Mouse (Mus musculus): ENCODE results near the gene Pzp.

Pzp gene

GRCm38 (mm10) chr6:128526601-128527000 lies at the start of gene Pzp:
Gene Pzp (minus strand): TSS chr6:128526720.
- DNase-seq (ENCODE audit: low spot score), result no peak

GRCm38 (mm10) chr6:128566589-128566988 lies 40.1 kb upstream of the Pzp start:
- DNase-seq (ENCODE audit: low spot score), result no peak

GRCm38 (mm10) chr6:128554049-128554448 lies 27.5 kb upstream of the Pzp start:
- DNase-seq (ENCODE audit: low spot score), result no peak

GRCm38 (mm10) chr6:128549463-128550452 lies 23.2 kb upstream of the Pzp start:
- DNase-seq (ENCODE audit: low spot score), result no peak

- DNase-seq (ENCODE audit: low spot score), result no peak
Observed at GRCm38 (mm10) chr6:128548532-128548931, 22.0 kb upstream of the Pzp start.

GRCm38 (mm10) chr6:128545402-128545801 lies 18.9 kb upstream of the Pzp start:
- DNase-seq (ENCODE audit: low spot score), result no peak

- no peak for DNase-seq (ENCODE audit: low spot score)
Observed at GRCm38 (mm10) chr6:128543226-128543625, 16.7 kb upstream of the Pzp start.

- no peak for DNase-seq (ENCODE audit: low spot score)
Observed at GRCm38 (mm10) chr6:128535250-128535649, 8.7 kb upstream of the Pzp start.

- DNase-seq (ENCODE audit: low spot score), result no peak
Observed at GRCm38 (mm10) chr6:128533296-128533695, 6.8 kb upstream of the Pzp start.

GRCm38 (mm10) chr6:128532701-128533100 lies 6.2 kb upstream of the Pzp start:
- no peak for DNase-seq (ENCODE audit: low spot score)

- DNase-seq (ENCODE audit: low spot score), result no peak
Observed at GRCm38 (mm10) chr6:128528491-128528890, 2.0 kb upstream of the Pzp start.

GRCm38 (mm10) chr6:128527110-128527509 lies 590 bp upstream of the Pzp start:
- no peak for DNase-seq (ENCODE audit: low spot score)

- no peak for DNase-seq (ENCODE audit: low spot score)
Observed at GRCm38 (mm10) chr6:128525801-128526200, 719 bp downstream of the Pzp start.

- DNase-seq (ENCODE audit: low spot score), result no peak
Observed at GRCm38 (mm10) chr6:128523360-128523759, 3.2 kb downstream of the Pzp start.

GRCm38 (mm10) chr6:128519159-128519558 lies 7.4 kb downstream of the Pzp start:
- DNase-seq (ENCODE audit: low spot score), result no peak

- DNase-seq (ENCODE audit: low spot score), result no peak
Observed at GRCm38 (mm10) chr6:128505676-128506236, 20.8 kb downstream of the Pzp start.

- DNase-seq (ENCODE audit: low spot score), result no peak
Observed at GRCm38 (mm10) chr6:128504743-128505142, 21.8 kb downstream of the Pzp start.

GRCm38 (mm10) chr6:128495346-128495745 lies 31.2 kb downstream of the Pzp start:
- no peak for DNase-seq (ENCODE audit: low spot score)

- DNase-seq (ENCODE audit: low spot score), result no peak
Observed at GRCm38 (mm10) chr6:128494646-128495331, 31.7 kb downstream of the Pzp start.

GRCm38 (mm10) chr6:128491916-128492315 lies 34.6 kb downstream of the Pzp start:
- DNase-seq (ENCODE audit: low spot score), result no peak

- DNase-seq (ENCODE audit: low spot score), result no peak
Observed at GRCm38 (mm10) chr6:128490141-128490540, 36.4 kb downstream of the Pzp start.

- no peak for DNase-seq (ENCODE audit: low spot score)
Observed at GRCm38 (mm10) chr6:128487736-128488135, 38.8 kb downstream of the Pzp start.
